Mouse (Mus musculus): ENCODE results near the gene Mgll.

GRCm38 (mm10) chr6:88727490-88727889 lies 3.3 kb downstream of the Mgll start:
- TF ChIP-seq CTCF (conservative IDR thresholded peaks at IDR 0.05; ENCODE audit: low read length) (no peak), NANOG (IDR thresholded peaks at IDR 0.05; ENCODE audit: borderline replicate concordance, low read length) (no peak), POU5F1 (IDR thresholded peaks at IDR 0.05; ENCODE audit: borderline replicate concordance, low read length) (no peak)
